Mouse (Mus musculus): ENCODE measurements around the gene Zfp619.

DNA sequence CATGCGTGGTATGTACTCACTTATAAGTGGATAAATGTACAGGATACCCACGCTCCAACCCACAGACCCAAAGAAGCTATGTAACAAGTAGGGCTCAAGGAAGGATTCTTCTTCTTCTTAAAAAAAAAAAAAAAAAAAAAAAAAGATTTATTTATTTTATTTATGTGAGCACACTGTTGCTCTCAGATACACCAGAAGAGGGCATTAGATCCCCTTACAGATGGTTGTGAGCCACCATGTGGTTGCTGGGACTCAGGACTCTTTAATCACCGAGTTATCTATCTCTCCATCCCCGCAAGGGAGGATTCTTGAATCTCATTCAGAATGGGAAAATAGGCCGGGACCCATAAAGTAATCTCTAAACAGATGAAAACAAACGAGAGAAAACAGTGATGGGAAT lies 33.2 kb upstream of the Zfp619 start:
- no peak for TF ChIP-seq POLR2A (IDR thresholded peaks at IDR 0.05; ENCODE audit: low read depth, low read length)
- TF ChIP-seq CTCF (IDR thresholded peaks at IDR 0.05; ENCODE audit: borderline replicate concordance, insufficient read depth, low read length): no peak

Measured in embryonic fibroblast, embryonic 13.5 days (primary cell).